Mouse (Mus musculus) hindbrain, embryonic 13.5 days (tissue): Measurements from ENCODE around the gene Mapkap1. TPM values are rescaled to one million over a fixed set of nuclear protein-coding genes. Genes with fewer than 3 reads are reported as not detected.
A peak's percentile ranks its signal among the peaks of the same experiment; 100 is the strongest.
"Not testable (repeated sequence)": the region's sequence is repeated elsewhere in the genome, so short reads cannot be mapped to it uniquely, and the experiment has no call there.

Source experiments
- ATAC-seq: fragments of 200-750 bp; cut with Nextera tagmentation; 2 replicates; pipeline ENCODE4 v1.8.0; 2017; ENCODE audit warnings: moderate TSS enrichment; ENCODE audit not compliant: low FRiP score
- H3K27ac ChIP-seq: fragments of 300-500 bp; sonication (generic); 2 replicates; pipeline ENCODE4 v1.5.1; 2015; ENCODE audit warnings: inconsistent platforms, mild to moderate bottlenecking, moderate library complexity
- H3K27me3 ChIP-seq: fragments of 300-500 bp; sonication (generic); 2 replicates; pipeline ENCODE4 v1.6.1; 2015; ENCODE audit warnings: mild to moderate bottlenecking, inconsistent platforms
- H3K36me3 ChIP-seq: fragments of 300-500 bp; sonication (generic); 2 replicates; pipeline ENCODE4 v1.6.1; 2015; ENCODE audit warnings: mild to moderate bottlenecking, inconsistent platforms
- H3K4me1 ChIP-seq: fragments of 300-500 bp; sonication (generic); replicated peaks from 2 replicates; pipeline ENCODE4 v1.6.1; 2015; ENCODE audit warnings: inconsistent platforms
- H3K4me2 ChIP-seq: fragments of 300-500 bp; sonication (generic); 2 replicates; pipeline ENCODE4 v1.6.1; 2015; ENCODE audit warnings: inconsistent platforms, mild to moderate bottlenecking, moderate library complexity
- H3K4me3 ChIP-seq: fragments of 300-500 bp; sonication (generic); 2 replicates; pipeline ENCODE4 v1.5.1; 2015; ENCODE audit warnings: mild to moderate bottlenecking, inconsistent platforms
- H3K9ac ChIP-seq: fragments of 300-500 bp; sonication (generic); 2 replicates; pipeline ENCODE4 v1.6.1; 2015; ENCODE audit warnings: mild to moderate bottlenecking, inconsistent platforms
- H3K9me3 ChIP-seq: fragments of 300-500 bp; sonication (generic); 2 replicates; pipeline ENCODE4 v1.6.1; 2016; ENCODE audit warnings: inconsistent platforms
- WGBS: fragments of 180-500 bp; shearing (Covaris S2); methylation state at CpG from one replicate; pipeline ENCODE4 v1.1.7; 2015; 5-methylcytosine and 5-hydroxymethylcytosine counted together
- polyA plus RNA-seq: library from polyadenylated mRNA; unstranded; fragments of >200 nt; fragmentation: Nextera tagmentation; extraction: Ambion mirVana; gene quantifications from 2 replicates; pipeline ENCODE4 v1.2.1, GENCODE M21; 2015

Mapkap1 gene
- polyA plus RNA-seq, 1 experiment from 2014 or later: 96.6 TPM

GRCm38 (mm10) chr2:34462490-34462889 lies 55.9 kb downstream of the Mapkap1 start:
- Histone ChIP-seq H3K36me3 (no peaks in the 10 kb centered on the region), H3K9me3 (no peaks in the 10 kb centered on the region), H3K27ac (no peak overlapping the region), H3K9ac (no peak overlapping the region), H3K4me2 (no peak overlapping the region), H3K4me3 (no peak overlapping the region), H3K27me3 (no peaks in the 10 kb centered on the region), H3K4me1 (no peaks in the 10 kb centered on the region)
- WGBS: 80% methylated on average over 3 of the region's 3 CpGs
- ATAC-seq: no peak

- no peaks in the 10 kb centered on the region for H3K27me3 ChIP-seq
- H3K4me1 ChIP-seq: peaks cover 10% of the 10 kb centered on the region
- H3K9ac ChIP-seq: no peak overlapping the region
- 76% methylated on average over 7 of the region's 7 CpGs for WGBS
- no peak for ATAC-seq
- no peak overlapping the region for H3K4me2 ChIP-seq
- H3K36me3 ChIP-seq: no peaks in the 10 kb centered on the region
- H3K4me3 ChIP-seq: no peak overlapping the region
- H3K27ac ChIP-seq: no peak overlapping the region
- no peaks in the 10 kb centered on the region for H3K9me3 ChIP-seq
These were observed 62.1 kb downstream of the Mapkap1 start for GRCm38 (mm10) chr2:34468559-34469141.

GRCm38 (mm10) chr2:34469324-34469723 lies 62.8 kb downstream of the Mapkap1 start:
- H3K36me3 ChIP-seq: no peaks in the 10 kb centered on the region
- no peak overlapping the region for H3K9ac ChIP-seq
- WGBS: 95% methylated on average over 5 of the region's 5 CpGs
- H3K27me3 ChIP-seq: no peaks in the 10 kb centered on the region
- H3K4me2 ChIP-seq: no peak overlapping the region
- H3K27ac ChIP-seq: no peak overlapping the region
- no peak overlapping the region for H3K4me3 ChIP-seq
- H3K4me1 ChIP-seq: peaks cover 12% of the 10 kb centered on the region
- ATAC-seq: no peak
- H3K9me3 ChIP-seq: no peaks in the 10 kb centered on the region

- H3K36me3 ChIP-seq: no peaks in the 10 kb centered on the region
- H3K4me2 ChIP-seq: no peak overlapping the region
- no peak overlapping the region for H3K9ac ChIP-seq
- H3K4me1 ChIP-seq: peaks cover 26% of the 10 kb centered on the region
- H3K27ac ChIP-seq: peak overlapping the region; percentile 44; the same call in 1 of the 2 replicates
- no peak overlapping the region for H3K4me3 ChIP-seq
- H3K9me3 ChIP-seq: no peaks in the 10 kb centered on the region
- H3K27me3 ChIP-seq: no peaks in the 10 kb centered on the region
- ATAC-seq: no peak
- 66% methylated on average over 3 of the region's 3 CpGs for WGBS
These were observed 67.2 kb downstream of the Mapkap1 start for GRCm38 (mm10) chr2:34473775-34474174.

- peaks cover 50% of the 10 kb centered on the region for H3K4me1 ChIP-seq
These were observed 74.8 kb downstream of the Mapkap1 start for GRCm38 (mm10) chr2:34481401-34481800.

GRCm38 (mm10) chr2:34482102-34482501 lies 75.5 kb downstream of the Mapkap1 start:
- Histone ChIP-seq H3K9ac (no peak overlapping the region), H3K4me3 (no peak overlapping the region), H3K36me3 (no peaks in the 10 kb centered on the region), H3K27ac (0 out of 2 replicates have a peak overlapping the region, but pooled peaks have one; percentile 19), H3K4me2 (no peak overlapping the region), H3K4me1 (peaks cover 48% of the 10 kb centered on the region), H3K27me3 (no peaks in the 10 kb centered on the region), H3K9me3 (no peaks in the 10 kb centered on the region)
- 64% methylated on average over 3 of the region's 3 CpGs for WGBS
- ATAC-seq: no peak

More at GRCm38 (mm10) chr2:34481401-34481800, 74.8 kb downstream of the Mapkap1 start:
- WGBS: 25% methylated on average over 4 of the region's 4 CpGs
- 0 out of 2 replicates have a peak overlapping the region, but pooled peaks have one; percentile 0 for H3K9ac ChIP-seq
- H3K4me2 ChIP-seq: 0 out of 2 replicates have a peak overlapping the region, but pooled peaks have one; percentile 13
- no peak overlapping the region for H3K4me3 ChIP-seq
- peak overlapping the region; percentile 85 for H3K27ac ChIP-seq
- H3K36me3 ChIP-seq: no peaks in the 10 kb centered on the region
- no peaks in the 10 kb centered on the region for H3K9me3 ChIP-seq
- ATAC-seq: 0 out of 2 replicates have a peak, but pooled peaks have one; percentile 59
- no peaks in the 10 kb centered on the region for H3K27me3 ChIP-seq

GRCm38 (mm10) chr2:34482531-34482930 lies 76.0 kb downstream of the Mapkap1 start:
- no peak overlapping the region for H3K4me2 ChIP-seq
- no peaks in the 10 kb centered on the region for H3K27me3 ChIP-seq
- no peaks in the 10 kb centered on the region for H3K36me3 ChIP-seq
- no peak overlapping the region for H3K9ac ChIP-seq
- H3K4me3 ChIP-seq: no peak overlapping the region
- no peaks in the 10 kb centered on the region for H3K9me3 ChIP-seq
- peak overlapping the region; percentile 19; the same call in 1 of the 2 replicates for H3K27ac ChIP-seq
- 51% methylated on average over 3 of the region's 3 CpGs for WGBS
- peaks cover 45% of the 10 kb centered on the region for H3K4me1 ChIP-seq
- ATAC-seq: no peak

- Histone ChIP-seq H3K27me3 (no peaks in the 10 kb centered on the region), H3K4me1 (peaks cover 19% of the 10 kb centered on the region), H3K36me3 (no peaks in the 10 kb centered on the region), H3K27ac (no peak overlapping the region), H3K9me3 (no peaks in the 10 kb centered on the region), H3K4me3 (no peak overlapping the region), H3K9ac (no peak overlapping the region), H3K4me2 (no peak overlapping the region)
- ATAC-seq: no peak
- WGBS: 89% methylated on average over 7 of the region's 7 CpGs
These were observed 80.7 kb downstream of the Mapkap1 start for GRCm38 (mm10) chr2:34487281-34487680.

GRCm38 (mm10) chr2:34503975-34504730 lies 97.6 kb downstream of the Mapkap1 start:
- Histone ChIP-seq H3K27ac (no peak overlapping the region), H3K4me2 (no peak overlapping the region), H3K9me3 (no peaks in the 10 kb centered on the region), H3K4me1 (no peaks in the 10 kb centered on the region), H3K27me3 (no peaks in the 10 kb centered on the region), H3K9ac (no peak overlapping the region), H3K4me3 (no peak overlapping the region), H3K36me3 (0 out of 2 replicates have a peak, but pooled peaks cover 3% of the 10 kb centered on the region)
- 49% methylated on average over 3 of the region's 3 CpGs for WGBS
- no peak for ATAC-seq

- H3K27ac ChIP-seq, ATAC-seq, H3K4me2 ChIP-seq, H3K4me1 ChIP-seq, H3K27me3 ChIP-seq, H3K9me3 ChIP-seq, H3K9ac ChIP-seq, H3K4me3 ChIP-seq, H3K36me3 ChIP-seq: not testable (repeated sequence)
- 100% methylated on average over 2 of the region's 2 CpGs for WGBS
These were observed 99.6 kb downstream of the Mapkap1 start for GRCm38 (mm10) chr2:34506162-34506561.

- Histone ChIP-seq H3K4me3 (no peak overlapping the region), H3K9ac (no peak overlapping the region), H3K9me3 (no peaks in the 10 kb centered on the region), H3K27me3 (no peaks in the 10 kb centered on the region), H3K27ac (no peak overlapping the region), H3K4me1 (no peaks in the 10 kb centered on the region), H3K36me3 (no peaks in the 10 kb centered on the region), H3K4me2 (no peak overlapping the region)
- WGBS: 91% methylated on average over 5 of the region's 5 CpGs
- no peak for ATAC-seq
These were observed 103.3 kb downstream of the Mapkap1 start for GRCm38 (mm10) chr2:34509856-34510255.

GRCm38 (mm10) chr2:34515263-34515662 lies 108.7 kb downstream of the Mapkap1 start:
- Histone ChIP-seq H3K4me1 (no peaks in the 10 kb centered on the region), H3K4me3 (no peak overlapping the region), H3K4me2 (no peak overlapping the region), H3K27me3 (no peaks in the 10 kb centered on the region), H3K9ac (no peak overlapping the region), H3K9me3 (no peaks in the 10 kb centered on the region), H3K27ac (no peak overlapping the region), H3K36me3 (no peaks in the 10 kb centered on the region)
- WGBS: 90% methylated on average over 5 of the region's 5 CpGs
- ATAC-seq: no peak
